Mouse (Mus musculus) olfactory bulb, adult 2 months (tissue): ENCODE data around the gene Eid3. TPM values are rescaled to one million over a fixed set of nuclear protein-coding genes. Genes with fewer than 3 reads are reported as not detected.

Experiments used
- H3K27ac ChIP-seq: fragments of 200-500 bp; 2 replicates; pipeline ENCODE4 v1.5.1; 2012; ENCODE audit warnings: low read depth, low read length; ENCODE audit not compliant: insufficient read depth
- H3K4me1 ChIP-seq: fragments of 200-500 bp; 2 replicates; pipeline ENCODE4 v1.6.1; 2012; ENCODE audit warnings: low read length; ENCODE audit not compliant: control insufficient read depth, insufficient read depth
- H3K4me3 ChIP-seq: fragments of 200-500 bp; 2 replicates; pipeline ENCODE4 v1.5.1; 2012; ENCODE audit warnings: mild to moderate bottlenecking, low read depth, low read length, moderate library complexity; ENCODE audit not compliant: insufficient read depth
- CTCF ChIP-seq: fragments of 200-500 bp; IDR thresholded peaks from 2 replicates; pipeline ENCODE4 v1.5.1; 2012; ENCODE audit warnings: low read depth, mild to moderate bottlenecking, low read length, moderate library complexity; ENCODE audit not compliant: insufficient read depth
- POLR2A ChIP-seq: fragments of 200-500 bp; IDR thresholded peaks from 2 replicates; pipeline ENCODE4 v1.6.1; 2012; ENCODE audit warnings: mild to moderate bottlenecking, low read depth, low read length, moderate library complexity; ENCODE audit not compliant: insufficient read depth
- WGBS: fragments of 180-500 bp; shearing (Covaris S2); methylation state at CpG from one replicate; pipeline ENCODE4 v1.1.7; 2018; 5-methylcytosine and 5-hydroxymethylcytosine counted together
- polyA plus RNA-seq: library from polyadenylated mRNA; stranded (reverse); fragments of >200 nt; gene quantifications from 2 replicates; pipeline ENCODE4 v1.2.4, GENCODE M21; 2012; ENCODE audit warnings: low replicate concordance; ENCODE audit not compliant: missing spikeins, insufficient read depth, insufficient read length

Gene Eid3
- polyA plus RNA-seq, 1 experiment: not detected

- Histone ChIP-seq H3K4me3 (peak overlapping the region; percentile 79), H3K27ac (peak overlapping the region; percentile 66), H3K4me1 (peaks cover 9% of the 10 kb centered on the region)
- no peak for TF ChIP-seq CTCF
- TF ChIP-seq POLR2A: no peak
- WGBS: 1% methylated on average over 8 of the region's 8 CpGs
Measured at GRCm38 (mm10) chr10:82859533-82859915, 6.9 kb upstream of the Eid3 start.

- H3K4me1 ChIP-seq: peaks cover 9% of the 10 kb centered on the region
- peak overlapping the region; percentile 98 for H3K4me3 ChIP-seq
- peak overlapping the region; percentile 52 for H3K27ac ChIP-seq
- under 1% methylated on average over 50 of the region's 50 CpGs for WGBS
- TF ChIP-seq POLR2A: peak; percentile 43; the same call in 1 of the 2 replicates
- TF ChIP-seq CTCF: no peak
Measured at GRCm38 (mm10) chr10:82860181-82860928, 6.1 kb upstream of the Eid3 start.

- peaks cover 9% of the 10 kb centered on the region for H3K4me1 ChIP-seq
- TF ChIP-seq POLR2A: no peak
- peak overlapping the region; percentile 98 for H3K4me3 ChIP-seq
- 13% methylated on average over 8 of the region's 8 CpGs for WGBS
- H3K27ac ChIP-seq: 0 out of 2 replicates have a peak overlapping the region, but pooled peaks have one; percentile 52
Measured at GRCm38 (mm10) chr10:82860929-82861315, 5.5 kb upstream of the Eid3 start.

GRCm38 (mm10) chr10:82863106-82863680 is 3.2 kb upstream of the Eid3 start:
- WGBS: 52% methylated on average over 5 of the region's 5 CpGs
- H3K4me1 ChIP-seq: peaks cover 17% of the 10 kb centered on the region
- no peak overlapping the region for H3K27ac ChIP-seq
- TF ChIP-seq CTCF: no peak
- no peak for TF ChIP-seq POLR2A
- H3K4me3 ChIP-seq: no peak overlapping the region

GRCm38 (mm10) chr10:82863827-82864226 is 2.6 kb upstream of the Eid3 start:
- TF ChIP-seq POLR2A: no peak

GRCm38 (mm10) chr10:82866832-82867231 is 406 bp downstream of the Eid3 start:
- H3K4me3 ChIP-seq: no peak overlapping the region
- peaks cover 17% of the 10 kb centered on the region for H3K4me1 ChIP-seq
- TF ChIP-seq CTCF: no peak
- no peak for TF ChIP-seq POLR2A
- 73% methylated on average over 18 of the region's 18 CpGs for WGBS
- H3K27ac ChIP-seq: no peak overlapping the region

More at GRCm38 (mm10) chr10:82863827-82864226, 2.6 kb upstream of the Eid3 start:
- WGBS: 61% methylated on average over 7 of the region's 7 CpGs
- Histone ChIP-seq H3K4me1 (peaks cover 17% of the 10 kb centered on the region), H3K27ac (no peak overlapping the region), H3K4me3 (no peak overlapping the region)

- no peak overlapping the region for H3K4me3 ChIP-seq
- peaks cover 18% of the 10 kb centered on the region; the same call in 1 of the 2 replicates for H3K4me1 ChIP-seq
- no peak for TF ChIP-seq CTCF
- no peak for TF ChIP-seq POLR2A
- H3K27ac ChIP-seq: no peak overlapping the region
- WGBS: 87% methylated on average over 6 of the region's 6 CpGs
Measured at GRCm38 (mm10) chr10:82868418-82869086, 2.1 kb downstream of the Eid3 start.

GRCm38 (mm10) chr10:82875446-82875845 is 9.0 kb downstream of the Eid3 start:
- Histone ChIP-seq H3K4me1 (peaks cover 7% of the 10 kb centered on the region; the same call in 1 of the 2 replicates), H3K4me3 (no peak overlapping the region), H3K27ac (no peak overlapping the region)
- TF ChIP-seq CTCF (no peak), POLR2A (no peak)
- 88% methylated on average over 10 of the region's 10 CpGs for WGBS

- TF ChIP-seq CTCF: no peak
- TF ChIP-seq POLR2A: no peak
Measured at GRCm38 (mm10) chr10:82876076-82876796, 9.8 kb downstream of the Eid3 start.

More at GRCm38 (mm10) chr10:82876076-82876796, 9.8 kb downstream of the Eid3 start:
- Histone ChIP-seq H3K4me1 (peaks cover 7% of the 10 kb centered on the region; the same call in 1 of the 2 replicates), H3K4me3 (no peak overlapping the region), H3K27ac (no peak overlapping the region)
- WGBS: 75% methylated on average over 16 of the region's 16 CpGs
